Mouse (Mus musculus) hindbrain, embryonic 10.5 days (tissue): ENCODE results near the gene Cyb561. TPM values are rescaled to one million over a fixed set of nuclear protein-coding genes. Genes with fewer than 3 reads are reported as not detected.

Experiments
- DNase-seq: peaks from one replicate; pipeline ENCODE4 v3.0.0-alpha.2; 2017; ENCODE audit warnings: low spot score
- H3K27ac ChIP-seq: fragments of 300-500 bp; sonication (generic); 2 replicates; pipeline ENCODE4 v1.5.1; 2016; ENCODE audit warnings: mild to moderate bottlenecking, moderate library complexity
- H3K27me3 ChIP-seq: fragments of 300-500 bp; sonication (generic); 2 replicates; pipeline ENCODE4 v1.6.1; 2016; ENCODE audit warnings: mild to moderate bottlenecking; ENCODE audit not compliant: poor library complexity, insufficient read depth, severe bottlenecking
- H3K36me3 ChIP-seq: fragments of 300-500 bp; sonication (generic); 2 replicates; pipeline ENCODE4 v1.6.1; 2016; ENCODE audit warnings: mild to moderate bottlenecking, moderate library complexity
- H3K4me1 ChIP-seq: fragments of 300-500 bp; sonication (generic); replicated peaks from 2 replicates; pipeline ENCODE4 v1.6.1; 2016; ENCODE audit warnings: mild to moderate bottlenecking
- H3K4me3 ChIP-seq: fragments of 300-500 bp; sonication (generic); 2 replicates; pipeline ENCODE4 v1.5.1; 2016; ENCODE audit warnings: mild to moderate bottlenecking, moderate library complexity
- H3K9me3 ChIP-seq: fragments of 300-500 bp; sonication (generic); 2 replicates; pipeline ENCODE4 v1.6.1; 2016; ENCODE audit warnings: mild to moderate bottlenecking, moderate library complexity
- WGBS: fragments of 180-500 bp; shearing (Covaris S2); methylation state at CpG from one replicate; pipeline ENCODE4 v1.1.7; 2016; 5-methylcytosine and 5-hydroxymethylcytosine counted together
- polyA plus RNA-seq: library from polyadenylated mRNA; unstranded; fragments of >200 nt; fragmentation: Nextera tagmentation; extraction: Ambion mirVana; gene quantifications from 2 replicates; pipeline ENCODE4 v1.2.1, GENCODE M21; 2016

The Cyb561 gene
- polyA plus RNA-seq, 1 experiment from 2014 or later, result 23.6 TPM

DNA sequence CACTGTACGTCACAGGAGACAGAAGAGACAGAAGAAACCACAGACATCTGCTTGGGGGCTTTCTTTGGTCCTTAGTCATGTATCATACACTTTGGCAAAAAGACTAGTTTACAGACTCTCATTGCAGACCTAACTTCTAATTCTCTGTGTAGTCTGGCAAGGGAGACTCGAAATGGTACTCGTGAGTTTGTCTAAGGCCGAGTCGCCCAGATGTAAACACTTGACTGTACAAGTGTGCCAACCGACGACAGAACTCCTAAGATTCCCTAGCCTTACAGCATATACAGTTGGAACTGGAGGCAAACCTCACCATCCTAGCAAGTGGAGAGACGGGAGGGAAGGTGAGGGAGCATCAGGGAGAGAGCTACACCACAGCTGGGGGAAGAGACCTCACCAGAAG, 19.4 kb downstream of the Cyb561 start:
- Histone ChIP-seq H3K27me3 (peaks cover 4% of the 10 kb centered on the region; the same call in 1 of the 2 replicates), H3K4me1 (peaks cover 36% of the 10 kb centered on the region), H3K4me3 (no peak overlapping the region), H3K36me3 (0 out of 2 replicates have a peak, but pooled peaks cover 3% of the 10 kb centered on the region), H3K9me3 (no peaks in the 10 kb centered on the region), H3K27ac (peak overlapping the region; percentile 86)
- DNase-seq, result no peak
- WGBS, result 87% methylated on average over 8 of the region's 8 CpGs

DNA sequence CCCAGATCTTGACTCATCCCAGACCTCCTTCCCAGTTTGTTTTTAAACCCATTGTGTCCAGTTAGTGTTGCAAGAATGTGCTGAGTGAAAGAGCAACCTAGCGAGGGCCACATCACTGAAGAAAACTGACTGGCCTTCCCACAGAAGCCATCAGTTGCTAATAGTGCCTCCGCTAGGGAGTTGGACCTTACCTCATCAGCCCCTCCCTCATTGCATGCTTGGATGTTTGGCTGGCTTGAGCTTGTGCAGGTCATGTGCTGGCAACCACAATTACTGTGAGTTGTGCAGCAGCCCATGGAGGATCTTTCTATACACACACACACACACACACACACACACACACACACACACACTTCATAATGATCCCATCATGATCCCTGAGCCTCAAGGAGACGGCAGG, 21.8 kb downstream of the Cyb561 start:
- 90% methylated on average over 3 of the region's 3 CpGs for WGBS

DNA sequence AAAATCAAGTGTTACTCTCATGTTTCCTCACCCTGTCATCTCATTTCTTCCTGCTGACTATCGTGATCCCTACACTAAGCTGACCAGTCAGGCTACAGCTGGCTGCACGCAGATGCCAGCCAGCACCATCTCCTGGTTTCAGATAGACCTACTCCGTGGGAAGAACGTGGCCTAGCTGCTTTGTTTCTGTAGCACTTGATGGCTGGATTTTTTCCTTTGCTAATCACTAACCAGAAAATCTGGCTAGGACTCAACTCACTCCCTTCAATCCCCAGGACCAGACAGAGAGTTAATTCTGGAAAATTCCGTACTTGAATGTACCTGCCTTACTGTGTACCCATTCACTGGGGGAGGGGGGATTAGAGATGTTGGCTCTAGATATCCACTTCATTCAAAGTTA, 25.0 kb downstream of the Cyb561 start:
- no peak overlapping the region for H3K27ac ChIP-seq
- peaks cover 12% of the 10 kb centered on the region for H3K4me1 ChIP-seq
- H3K36me3 ChIP-seq, result peaks cover 9% of the 10 kb centered on the region
- no peak for DNase-seq
- no peaks in the 10 kb centered on the region for H3K9me3 ChIP-seq
- WGBS, result 62% methylated on average over 5 of the region's 5 CpGs
- H3K27me3 ChIP-seq, result no peaks in the 10 kb centered on the region
- H3K4me3 ChIP-seq, result no peak overlapping the region

More for the DNA sequence above, 21.8 kb downstream of the Cyb561 start:
- Histone ChIP-seq H3K27me3 (no peaks in the 10 kb centered on the region), H3K27ac (no peak overlapping the region), H3K4me1 (peaks cover 42% of the 10 kb centered on the region), H3K4me3 (no peak overlapping the region), H3K36me3 (0 out of 2 replicates have a peak, but pooled peaks cover 3% of the 10 kb centered on the region), H3K9me3 (no peaks in the 10 kb centered on the region)
- DNase-seq, result no peak

DNA sequence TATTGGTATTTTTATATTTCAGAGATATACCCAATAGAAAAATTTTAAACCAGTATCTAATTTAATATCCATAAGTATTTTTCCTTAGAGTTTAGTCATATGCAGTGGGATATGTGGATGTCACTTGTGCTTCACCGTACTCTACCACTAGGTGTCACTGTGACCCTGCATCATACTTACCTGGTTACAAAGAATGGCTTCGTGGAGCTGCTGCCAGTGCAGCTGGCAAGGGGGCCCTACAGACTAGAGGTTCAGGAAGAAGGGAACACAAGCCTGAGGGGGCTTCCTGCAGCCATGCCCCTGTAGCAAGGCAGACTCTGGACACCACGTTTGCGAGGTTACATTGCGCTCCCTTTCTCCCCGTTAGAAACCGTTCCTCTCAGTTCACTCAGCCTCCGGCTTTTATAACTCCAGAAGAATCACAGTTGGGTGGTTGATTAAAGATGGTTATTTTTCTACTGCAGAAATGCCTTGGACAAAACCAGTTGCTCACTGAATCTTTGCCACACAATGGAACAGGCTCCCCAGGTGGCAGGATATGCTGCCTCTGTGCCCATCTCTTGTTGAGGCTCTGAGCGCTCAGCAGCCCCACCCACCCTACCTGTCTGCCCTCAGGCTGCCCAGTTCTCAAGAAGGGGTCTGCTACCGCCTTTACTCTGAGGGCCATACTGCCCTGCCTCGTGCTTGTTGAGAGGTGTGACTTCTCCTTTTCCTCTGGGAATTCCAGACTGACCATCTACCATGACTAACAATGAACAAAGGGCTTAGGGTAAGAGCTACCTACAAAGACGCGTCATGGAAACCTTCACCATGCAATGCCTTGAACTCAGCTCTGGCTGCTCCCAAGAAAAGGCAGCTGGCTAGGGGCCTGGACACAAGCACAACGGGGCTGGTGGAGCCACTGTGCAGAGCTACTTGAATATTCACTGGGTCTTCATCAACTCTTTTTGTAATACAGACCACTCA, 25.8 kb downstream of the Cyb561 start:
- Histone ChIP-seq H3K27me3 (no peaks in the 10 kb centered on the region), H3K4me1 (peaks cover 12% of the 10 kb centered on the region), H3K27ac (peak overlapping the region; percentile 50; the same call in 1 of the 2 replicates), H3K36me3 (peaks cover 17% of the 10 kb centered on the region), H3K4me3 (no peak overlapping the region), H3K9me3 (no peaks in the 10 kb centered on the region)
- WGBS, result 56% methylated on average over 14 of the region's 14 CpGs
- DNase-seq, result peak; percentile 74

DNA sequence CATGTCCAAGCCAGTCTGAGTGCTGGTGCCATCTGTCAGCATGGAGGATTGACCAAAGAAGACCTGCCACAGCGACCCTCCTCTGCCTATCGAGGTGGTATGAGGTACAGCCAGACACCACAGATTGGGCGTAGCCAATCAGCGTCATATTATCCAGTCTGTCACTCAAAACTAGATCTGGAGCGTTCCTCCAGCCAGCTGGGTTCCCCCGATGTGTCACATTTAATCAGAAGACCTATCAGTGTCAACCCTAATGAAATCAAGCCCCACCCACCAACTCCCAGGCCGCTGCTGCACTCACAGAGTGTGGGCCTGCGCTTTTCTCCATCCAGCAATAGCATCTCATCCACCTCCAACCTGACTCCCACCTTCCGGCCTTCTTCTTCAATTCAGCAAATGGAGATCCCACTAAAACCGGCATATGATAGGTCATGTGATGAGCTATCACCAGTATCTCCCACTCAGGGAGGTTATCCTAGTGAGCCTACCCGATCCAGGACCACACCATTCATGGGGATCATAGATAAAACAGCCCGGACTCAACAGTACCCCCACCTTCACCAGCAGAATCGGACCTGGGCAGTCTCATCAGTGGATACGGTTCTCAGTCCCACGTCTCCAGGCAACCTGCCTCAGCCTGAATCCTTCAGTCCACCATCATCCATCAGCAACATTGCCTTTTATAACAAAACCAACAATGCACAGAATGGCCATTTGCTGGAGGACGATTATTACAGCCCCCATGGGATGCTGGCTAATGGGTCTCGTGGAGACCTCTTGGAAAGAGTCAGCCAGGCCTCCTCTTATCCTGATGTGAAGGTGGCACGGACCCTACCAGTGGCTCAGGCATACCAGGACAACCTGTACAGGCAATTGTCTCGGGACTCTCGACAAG, 30.1 kb downstream of the Cyb561 start:
- WGBS, result 90% methylated on average over 20 of the region's 20 CpGs
- H3K27me3 ChIP-seq, result no peaks in the 10 kb centered on the region
- no peak for DNase-seq

DNA sequence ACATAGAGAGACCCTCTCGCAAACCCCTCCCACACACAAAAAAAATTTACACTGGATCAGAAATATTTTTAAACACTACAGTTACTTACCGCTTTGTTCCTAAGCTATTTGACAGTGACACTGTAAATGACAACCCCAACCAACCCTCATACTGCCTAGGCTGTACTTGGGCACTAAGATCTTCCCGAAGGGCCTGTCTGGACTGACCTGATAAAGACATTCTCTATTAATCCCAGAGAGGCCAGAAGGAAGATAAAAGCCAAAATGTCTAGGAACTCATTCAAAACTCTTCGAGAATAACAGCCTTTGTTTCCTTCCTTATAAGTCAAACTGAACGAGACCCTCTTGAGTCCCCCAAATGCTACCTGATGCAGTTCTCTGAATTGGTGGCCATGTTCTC, 31.9 kb downstream of the Cyb561 start:
- no peaks in the 10 kb centered on the region for H3K27me3 ChIP-seq
- no peaks in the 10 kb centered on the region for H3K4me1 ChIP-seq
- H3K27ac ChIP-seq, result no peak overlapping the region
- no peak overlapping the region for H3K4me3 ChIP-seq
- peaks cover 57% of the 10 kb centered on the region for H3K36me3 ChIP-seq
- no peak for DNase-seq
- WGBS, result 90% methylated on average over 5 of the region's 5 CpGs
- H3K9me3 ChIP-seq, result no peaks in the 10 kb centered on the region

More for the DNA sequence above, 30.1 kb downstream of the Cyb561 start:
- peaks cover 48% of the 10 kb centered on the region for H3K36me3 ChIP-seq
- H3K9me3 ChIP-seq, result no peaks in the 10 kb centered on the region
- H3K4me3 ChIP-seq, result no peak overlapping the region
- H3K4me1 ChIP-seq, result peaks cover 6% of the 10 kb centered on the region
- H3K27ac ChIP-seq, result no peak overlapping the region

DNA sequence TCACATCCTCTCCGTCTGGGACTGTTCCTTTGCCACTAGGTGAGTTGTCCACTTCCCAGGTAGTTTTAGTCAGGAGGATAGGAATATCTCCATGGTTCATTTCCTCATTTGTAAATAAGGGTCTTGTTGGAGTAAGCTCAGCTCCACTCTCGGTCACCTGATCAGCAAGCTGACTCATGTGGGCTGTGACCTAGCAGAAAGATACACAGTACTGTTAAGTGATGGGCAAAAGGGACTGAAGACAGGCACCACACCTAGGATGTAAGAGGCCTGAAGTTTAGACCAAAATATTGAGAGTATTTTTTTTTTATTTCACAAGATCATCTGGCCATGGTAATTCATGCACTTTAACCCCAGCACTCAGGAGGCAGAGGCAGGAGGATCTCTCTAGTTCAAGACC, 32.3 kb downstream of the Cyb561 start:
- Histone ChIP-seq H3K4me1 (no peaks in the 10 kb centered on the region), H3K36me3 (peaks cover 61% of the 10 kb centered on the region), H3K9me3 (no peaks in the 10 kb centered on the region), H3K27me3 (no peaks in the 10 kb centered on the region), H3K4me3 (no peak overlapping the region), H3K27ac (no peak overlapping the region)
- 91% methylated on average over 2 of the region's 2 CpGs for WGBS
- no peak for DNase-seq

DNA sequence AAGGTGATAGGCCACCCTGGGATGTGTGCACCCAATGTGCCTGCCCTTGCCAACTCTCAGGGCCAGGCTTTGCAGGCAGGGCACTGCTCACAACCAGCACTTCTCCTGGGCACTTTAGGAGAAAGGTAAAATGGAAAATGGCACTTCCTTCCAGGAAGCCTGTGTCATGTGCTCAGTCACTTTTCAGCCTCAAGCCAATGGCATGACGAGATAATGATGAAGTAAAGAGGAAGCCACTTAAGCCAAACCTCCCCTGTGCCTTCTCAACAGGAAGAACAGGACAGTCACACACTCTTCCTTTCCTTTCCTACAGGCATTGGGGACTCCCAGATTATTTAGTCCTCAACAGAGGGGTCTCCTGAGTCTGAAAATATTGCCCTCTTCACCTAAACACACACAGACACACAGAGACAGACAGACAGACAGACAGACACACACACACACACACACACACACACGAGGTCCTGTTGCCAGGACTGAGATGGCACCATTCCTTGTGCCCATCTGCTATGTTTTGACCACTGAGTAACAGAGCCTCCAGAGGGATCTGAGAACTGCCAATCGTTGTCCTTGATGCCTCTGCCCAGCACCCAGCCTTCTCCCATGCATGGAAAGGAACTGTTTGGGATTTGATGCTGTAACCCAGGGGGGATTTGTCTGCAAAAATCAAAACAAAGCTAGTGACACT, 32.9 kb downstream of the Cyb561 start:
- Histone ChIP-seq H3K4me3 (no peak overlapping the region), H3K9me3 (no peaks in the 10 kb centered on the region), H3K27ac (no peak overlapping the region), H3K4me1 (no peaks in the 10 kb centered on the region), H3K27me3 (no peaks in the 10 kb centered on the region), H3K36me3 (peaks cover 61% of the 10 kb centered on the region)
- WGBS, result 77% methylated on average over 3 of the region's 3 CpGs
- no peak for DNase-seq

DNA sequence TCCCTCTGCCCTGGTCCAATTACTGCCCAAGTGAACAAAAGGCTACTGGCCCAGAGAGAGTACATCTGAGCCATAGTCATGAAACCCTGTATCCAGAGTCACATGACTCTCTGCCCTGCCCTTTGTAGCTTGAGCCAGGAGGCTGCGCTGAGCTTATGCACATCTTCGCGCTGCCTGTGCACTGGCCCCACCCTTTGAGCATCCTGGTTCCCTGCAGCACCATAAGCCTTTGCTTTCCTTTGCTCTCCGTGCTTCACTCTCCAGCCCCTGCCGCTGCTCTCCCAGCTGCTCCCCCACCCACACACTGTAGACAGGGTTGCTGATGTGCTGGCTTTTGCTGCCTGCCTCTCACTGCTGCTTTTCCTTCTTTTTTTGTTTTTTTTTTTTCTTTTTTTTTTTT, 39.6 kb downstream of the Cyb561 start:
- DNase-seq, result no peak
- Histone ChIP-seq H3K4me1 (no peaks in the 10 kb centered on the region), H3K9me3 (no peaks in the 10 kb centered on the region), H3K27me3 (no peaks in the 10 kb centered on the region), H3K4me3 (no peak overlapping the region), H3K36me3 (peaks cover 37% of the 10 kb centered on the region), H3K27ac (no peak overlapping the region)
- WGBS, result 49% methylated on average over 5 of the region's 5 CpGs

DNA sequence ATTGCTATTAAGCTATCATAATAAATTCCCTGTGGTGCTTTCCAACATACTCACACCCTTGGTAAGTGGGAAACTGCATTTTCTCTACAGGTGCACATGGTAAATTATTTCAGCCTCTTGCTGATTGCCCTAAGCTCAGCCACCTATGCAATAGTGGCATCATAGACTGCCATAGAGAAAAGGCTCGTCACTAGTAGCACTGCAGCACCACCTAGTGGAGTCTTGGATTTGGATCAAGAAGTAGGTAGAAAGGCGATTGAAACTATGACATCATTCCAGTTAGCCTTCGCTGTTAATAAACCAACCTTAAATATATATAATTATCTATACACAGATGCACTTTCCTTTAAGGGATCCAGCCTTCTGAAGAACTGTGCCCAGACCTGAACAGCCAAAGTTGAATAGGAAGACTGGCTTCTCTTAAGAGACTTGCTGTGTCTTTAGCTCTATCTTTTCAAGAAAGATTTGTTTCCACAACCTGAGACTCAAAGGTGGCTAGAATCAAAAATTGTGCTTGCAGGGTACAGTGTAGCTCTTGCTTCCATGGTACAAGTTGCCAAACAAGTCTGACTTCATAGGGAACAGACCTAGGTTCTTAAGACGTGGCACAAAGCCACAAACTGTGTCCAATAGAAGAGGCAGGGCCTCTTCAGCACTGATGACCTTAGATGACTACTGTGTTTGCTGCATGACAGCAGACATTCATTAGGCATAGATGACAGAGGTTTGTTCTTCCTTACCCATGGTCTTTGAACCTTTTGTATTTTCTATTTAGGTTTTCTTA, 41.4 kb downstream of the Cyb561 start:
- no peaks in the 10 kb centered on the region for H3K9me3 ChIP-seq
- no peak overlapping the region for H3K27ac ChIP-seq
- peak; percentile 66 for DNase-seq
- peaks cover 33% of the 10 kb centered on the region for H3K36me3 ChIP-seq
- no peaks in the 10 kb centered on the region for H3K27me3 ChIP-seq
- H3K4me3 ChIP-seq, result no peak overlapping the region
- 38% methylated on average over 4 of the region's 4 CpGs for WGBS
- no peaks in the 10 kb centered on the region for H3K4me1 ChIP-seq

DNA sequence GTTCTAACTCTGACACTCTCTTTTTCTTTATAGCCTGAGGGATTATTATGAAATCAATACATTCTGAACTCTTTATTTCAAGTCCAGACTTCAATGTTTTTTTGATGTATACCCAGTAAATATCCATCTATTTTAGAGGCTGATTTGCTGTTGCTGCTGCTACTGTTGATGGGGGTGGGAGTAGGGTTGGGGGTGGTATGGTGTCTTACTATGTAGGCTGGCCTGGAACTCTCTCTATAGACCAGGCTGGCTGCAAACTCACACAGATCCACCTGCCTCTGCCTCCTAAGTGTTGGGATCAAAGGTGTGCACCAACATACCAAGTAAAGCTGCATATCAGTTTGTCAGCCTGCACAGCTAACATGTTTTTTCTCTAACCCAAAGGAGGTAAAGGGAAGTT, 42.0 kb downstream of the Cyb561 start:
- no peak overlapping the region for H3K27ac ChIP-seq
- H3K27me3 ChIP-seq, result no peaks in the 10 kb centered on the region
- H3K4me3 ChIP-seq, result no peak overlapping the region
- H3K9me3 ChIP-seq, result no peaks in the 10 kb centered on the region
- no peak for DNase-seq
- no peaks in the 10 kb centered on the region for H3K4me1 ChIP-seq
- peaks cover 26% of the 10 kb centered on the region for H3K36me3 ChIP-seq

DNA sequence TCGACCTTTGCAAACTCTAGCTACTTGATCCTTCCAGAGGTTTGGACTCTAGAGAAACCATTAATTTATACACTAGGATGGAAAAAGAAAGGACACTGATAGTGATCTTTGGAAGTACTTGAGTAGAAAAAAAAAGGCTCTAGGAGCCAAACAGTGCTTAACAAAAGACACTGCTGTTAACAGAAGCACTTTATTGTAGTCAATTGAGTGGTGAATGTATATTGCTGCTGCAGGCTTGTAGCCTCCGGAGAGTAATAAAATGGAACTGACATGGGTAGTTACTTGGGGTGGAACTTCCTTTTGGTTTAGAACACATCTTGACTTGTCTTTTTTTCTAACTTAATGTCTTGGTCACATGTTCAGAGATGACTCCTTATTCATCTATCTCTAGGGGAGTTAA, 43.5 kb downstream of the Cyb561 start:
- Histone ChIP-seq H3K27ac (no peak overlapping the region), H3K27me3 (no peaks in the 10 kb centered on the region), H3K4me3 (no peak overlapping the region), H3K9me3 (no peaks in the 10 kb centered on the region), H3K4me1 (no peaks in the 10 kb centered on the region), H3K36me3 (peaks cover 23% of the 10 kb centered on the region)
- WGBS, result 77% methylated on average over 2 of the region's 2 CpGs
- no peak for DNase-seq
